Mouse (Mus musculus) heart, embryonic 11.5 days (tissue): ENCODE measurements around the gene Fndc3b. TPM values are rescaled to one million over a fixed set of nuclear protein-coding genes. Genes with fewer than 3 reads are reported as not detected.

Experiments
- ATAC-seq: fragments of 200-750 bp; cut with Nextera tagmentation; replicated peaks from 2 replicates; pipeline ENCODE4 v1.8.0; 2017; ENCODE audit warnings: moderate library complexity; ENCODE audit not compliant: insufficient number of reproducible peaks, low FRiP score, low TSS enrichment
- H3K27ac ChIP-seq: fragments of 300-500 bp; sonication (generic); 2 replicates; pipeline ENCODE4 v1.5.1; 2014; ENCODE audit warnings: mild to moderate bottlenecking, low read depth, low read length
- H3K27me3 ChIP-seq: fragments of 300-500 bp; sonication (generic); 2 replicates; pipeline ENCODE4 v1.6.1; 2014; ENCODE audit warnings: mild to moderate bottlenecking, low read length, mixed read lengths; ENCODE audit not compliant: control insufficient read depth, insufficient read depth
- H3K36me3 ChIP-seq: fragments of 300-500 bp; sonication (generic); 2 replicates; pipeline ENCODE4 v1.6.1; 2014; ENCODE audit warnings: mild to moderate bottlenecking, low read length, moderate library complexity, mixed read lengths; ENCODE audit not compliant: control insufficient read depth, insufficient read depth
- H3K4me1 ChIP-seq: fragments of 300-500 bp; sonication (generic); 2 replicates; pipeline ENCODE4 v1.6.1; 2014; ENCODE audit warnings: low read length; ENCODE audit not compliant: control insufficient read depth, insufficient read depth
- H3K4me2 ChIP-seq: fragments of 300-500 bp; sonication (generic); 2 replicates; pipeline ENCODE4 v1.6.1; 2014; ENCODE audit warnings: mild to moderate bottlenecking, moderate library complexity
- H3K4me3 ChIP-seq: fragments of 300-500 bp; sonication (generic); 2 replicates; pipeline ENCODE4 v1.5.1; 2014; ENCODE audit warnings: low read depth, low read length
- H3K9ac ChIP-seq: fragments of 300-500 bp; sonication (generic); 2 replicates; pipeline ENCODE4 v1.6.1; 2014; ENCODE audit warnings: mild to moderate bottlenecking, low read depth, low read length, moderate library complexity
- H3K9me3 ChIP-seq: fragments of 300-500 bp; sonication (generic); replicated peaks from 2 replicates; pipeline ENCODE4 v1.6.1; 2016; ENCODE audit warnings: low read length; ENCODE audit not compliant: control insufficient read depth
- WGBS: fragments of 180-500 bp; shearing (Covaris S2); extraction: QIAGEN DNeasy Blood & Tissue Kit; methylation state at CpG from one replicate; pipeline ENCODE4 v1.1.7; 2014; ENCODE audit not compliant: insufficient replicate concordance; 5-methylcytosine and 5-hydroxymethylcytosine counted together
- polyA plus RNA-seq: library from polyadenylated mRNA; unstranded; fragments of >200 nt; fragmentation: Nextera tagmentation; extraction: Ambion mirVana; gene quantifications from 2 replicates; pipeline ENCODE4 v1.2.1, GENCODE M21; 2014

Fndc3b gene
- polyA plus RNA-seq, 1 experiment from 2014 or later = 28.6 TPM

DNA sequence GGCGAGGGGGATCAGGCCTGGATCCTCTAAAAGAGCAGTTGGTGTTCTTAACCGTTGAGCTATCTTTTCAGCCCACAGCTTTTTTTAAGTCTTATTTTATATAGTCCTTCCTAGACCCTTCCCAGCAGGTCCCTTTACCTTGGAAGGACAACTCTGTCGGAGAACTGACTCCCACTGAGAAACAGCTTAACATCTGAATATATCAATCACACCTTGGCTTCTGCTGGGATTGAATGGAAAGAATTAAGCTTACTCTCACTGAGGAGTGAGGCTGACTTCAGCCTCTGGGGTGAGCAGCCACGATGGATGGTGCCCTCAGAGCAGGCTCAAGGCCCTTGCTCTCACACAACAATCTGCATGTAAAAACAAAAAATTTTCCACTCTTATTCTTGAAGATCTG is 179.1 kb downstream of the Fndc3b start:
- H3K9me3 ChIP-seq = no peaks in the 10 kb centered on the region
- 0 out of 2 replicates have a peak, but pooled peaks cover 3% of the 10 kb centered on the region for H3K36me3 ChIP-seq
- H3K4me1 ChIP-seq = peaks cover 15% of the 10 kb centered on the region
- ATAC-seq = no peak
- H3K27ac ChIP-seq = no peak overlapping the region
- H3K4me2 ChIP-seq = no peak overlapping the region
- 61% methylated on average over 4 of the region's 4 CpGs for WGBS
- no peak overlapping the region for H3K9ac ChIP-seq
- H3K4me3 ChIP-seq = no peak overlapping the region
- H3K27me3 ChIP-seq = no peaks in the 10 kb centered on the region

DNA sequence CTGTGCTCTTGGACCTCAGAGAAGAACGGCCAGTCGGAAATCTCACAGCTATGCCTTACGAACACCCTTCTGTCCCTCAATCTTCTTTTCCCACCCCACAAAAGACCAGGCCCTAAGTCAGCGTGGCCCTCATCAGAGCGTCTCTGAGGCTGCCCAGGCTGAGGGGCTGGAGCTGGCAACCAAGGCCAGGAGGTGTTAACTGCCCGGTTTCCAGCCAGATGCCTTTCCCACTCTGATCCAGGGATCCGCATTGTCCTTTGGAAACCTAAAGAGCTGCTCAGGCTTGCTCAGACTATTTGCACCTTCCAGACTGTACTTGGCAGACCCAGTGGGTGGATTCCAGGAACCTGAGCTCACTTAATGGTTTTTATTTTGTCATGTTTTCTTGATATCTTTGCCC is 180.7 kb downstream of the Fndc3b start:
- H3K9me3 ChIP-seq = no peaks in the 10 kb centered on the region
- H3K36me3 ChIP-seq = 0 out of 2 replicates have a peak, but pooled peaks cover 3% of the 10 kb centered on the region
- H3K4me3 ChIP-seq = no peak overlapping the region
- H3K27me3 ChIP-seq = no peaks in the 10 kb centered on the region
- H3K4me1 ChIP-seq = peaks cover 18% of the 10 kb centered on the region
- no peak overlapping the region for H3K4me2 ChIP-seq
- no peak overlapping the region for H3K27ac ChIP-seq
- H3K9ac ChIP-seq = no peak overlapping the region
- 63% methylated on average over 7 of the region's 7 CpGs for WGBS
- no peak for ATAC-seq

DNA sequence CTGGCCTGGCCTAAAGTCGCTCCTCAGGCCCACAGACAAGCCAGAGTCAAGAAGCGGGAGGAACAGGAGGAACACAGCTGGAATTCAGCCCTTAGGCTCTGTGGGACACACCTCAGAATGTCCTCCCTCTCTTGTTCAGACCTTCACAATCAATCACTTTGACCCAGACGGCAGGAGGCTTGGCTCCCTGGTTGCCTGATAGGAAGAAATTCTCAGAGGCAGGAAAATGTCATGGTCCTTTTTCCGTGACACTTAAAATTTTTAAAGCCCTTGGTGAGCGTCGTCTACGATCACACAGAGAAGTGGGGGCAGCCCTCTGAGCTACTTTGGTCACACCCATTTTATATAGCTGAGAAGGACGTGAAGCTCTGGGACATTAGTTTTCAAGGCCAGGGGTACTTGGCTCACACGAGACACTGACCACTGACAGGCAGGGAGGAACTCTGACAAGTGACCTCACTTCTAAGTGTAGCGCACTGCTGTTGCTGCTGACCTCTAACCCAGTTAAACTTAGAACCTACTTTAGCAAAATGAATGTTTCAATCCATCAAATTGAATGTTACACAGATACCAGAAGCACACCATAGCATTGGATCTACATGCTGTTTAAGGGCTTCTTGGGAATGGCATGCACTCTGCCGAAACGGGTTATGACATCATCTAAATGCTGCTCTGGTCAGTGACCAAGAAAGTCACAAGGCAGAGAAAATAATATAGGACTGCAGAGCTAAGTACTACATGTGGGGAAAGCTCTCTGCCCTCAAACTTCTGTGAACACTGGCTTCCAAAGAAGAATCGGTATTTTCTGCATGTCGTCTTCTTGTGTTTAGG is 181.7 kb downstream of the Fndc3b start:
- Histone ChIP-seq H3K4me1 (peaks cover 21% of the 10 kb centered on the region), H3K27ac (no peak overlapping the region), H3K4me3 (no peak overlapping the region), H3K27me3 (no peaks in the 10 kb centered on the region), H3K36me3 (0 out of 2 replicates have a peak, but pooled peaks cover 3% of the 10 kb centered on the region), H3K9me3 (no peaks in the 10 kb centered on the region), H3K9ac (no peak overlapping the region), H3K4me2 (no peak overlapping the region)
- ATAC-seq = no peak
- 51% methylated on average over 14 of the region's 14 CpGs for WGBS

GRCm38 (mm10) chr3:27526991-27527390 is 184.1 kb downstream of the Fndc3b start:
- Histone ChIP-seq H3K27ac (no peak overlapping the region), H3K36me3 (no peaks in the 10 kb centered on the region; the same call in 1 of the 2 replicates), H3K9ac (no peak overlapping the region), H3K4me3 (no peak overlapping the region), H3K9me3 (no peaks in the 10 kb centered on the region), H3K4me2 (no peak overlapping the region), H3K4me1 (peaks cover 33% of the 10 kb centered on the region), H3K27me3 (no peaks in the 10 kb centered on the region)
- WGBS = 77% methylated on average over 3 of the region's 3 CpGs
- no peak for ATAC-seq

DNA sequence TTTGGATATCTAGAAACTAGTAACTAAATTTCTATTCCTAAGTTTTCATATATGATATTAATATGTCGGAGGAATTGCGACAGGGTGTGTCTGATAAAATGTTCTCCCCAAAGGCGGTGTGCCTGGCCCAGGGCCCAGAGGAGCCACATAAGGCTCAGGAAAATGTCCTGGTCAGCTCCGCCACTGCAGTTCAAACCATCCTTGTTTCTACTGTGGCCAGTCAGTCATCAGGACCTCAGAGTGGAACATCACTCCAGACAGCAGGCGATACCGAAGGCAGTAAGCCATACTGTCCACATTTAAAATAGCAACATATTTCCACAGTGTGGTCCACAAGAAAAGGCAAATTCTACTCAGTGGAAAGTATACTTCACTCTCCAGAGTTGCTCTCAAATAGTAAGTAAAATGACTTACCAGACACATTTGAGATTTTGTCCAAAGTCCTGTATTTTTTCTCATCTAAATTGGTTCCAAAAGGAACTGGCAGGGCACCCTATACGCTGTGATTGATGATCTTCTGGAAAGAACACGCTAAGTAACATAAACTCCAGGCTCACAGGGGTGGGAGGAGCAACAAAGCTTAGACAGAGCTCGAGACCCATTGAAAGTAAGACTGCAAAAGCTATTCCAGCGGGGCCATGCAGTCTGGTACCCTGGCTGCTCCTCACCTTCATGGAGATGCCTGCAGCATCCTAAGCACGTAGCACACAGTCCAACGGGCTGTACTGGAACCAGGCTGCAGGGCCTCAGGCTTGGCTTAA is 187.8 kb downstream of the Fndc3b start:
- no peak for ATAC-seq
- H3K9ac ChIP-seq = no peak overlapping the region
- H3K4me2 ChIP-seq = no peak overlapping the region
- H3K9me3 ChIP-seq = no peaks in the 10 kb centered on the region
- no peaks in the 10 kb centered on the region; the same call in 1 of the 2 replicates for H3K36me3 ChIP-seq
- H3K27me3 ChIP-seq = no peaks in the 10 kb centered on the region
- peaks cover 19% of the 10 kb centered on the region; the same call in 1 of the 2 replicates for H3K4me1 ChIP-seq
- 73% methylated on average over 12 of the region's 12 CpGs for WGBS
- H3K27ac ChIP-seq = no peak overlapping the region
- no peak overlapping the region for H3K4me3 ChIP-seq

GRCm38 (mm10) chr3:27520391-27520790 is 190.7 kb downstream of the Fndc3b start:
- Histone ChIP-seq H3K36me3 (no peaks in the 10 kb centered on the region; the same call in 1 of the 2 replicates), H3K4me1 (peaks cover 17% of the 10 kb centered on the region), H3K27me3 (no peaks in the 10 kb centered on the region), H3K27ac (no peak overlapping the region), H3K4me3 (no peak overlapping the region), H3K9ac (no peak overlapping the region), H3K4me2 (no peak overlapping the region), H3K9me3 (no peaks in the 10 kb centered on the region)
- 62% methylated on average over 6 of the region's 6 CpGs for WGBS
- no peak for ATAC-seq

DNA sequence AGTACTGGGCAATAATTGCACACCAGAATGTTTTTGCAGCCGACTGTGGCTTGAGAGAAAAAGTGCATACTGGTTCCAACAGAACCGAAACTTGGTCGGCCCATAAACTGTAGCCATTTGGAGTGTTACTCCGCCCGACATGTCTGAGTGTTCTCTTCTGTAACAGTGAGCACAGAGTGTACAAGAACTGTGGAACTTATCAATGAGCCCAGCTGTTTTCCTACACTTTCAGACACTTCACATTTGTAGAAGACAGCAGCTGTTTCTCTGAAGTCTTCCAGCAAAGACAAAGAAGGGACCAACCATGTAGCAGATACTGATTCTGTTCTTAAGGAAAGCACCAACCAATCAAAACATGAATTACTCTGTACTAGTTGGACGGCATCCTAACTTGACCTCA is 191.6 kb downstream of the Fndc3b start:
- Histone ChIP-seq H3K9me3 (no peaks in the 10 kb centered on the region), H3K4me1 (peaks cover 14% of the 10 kb centered on the region; the same call in 1 of the 2 replicates), H3K36me3 (no peaks in the 10 kb centered on the region; the same call in 1 of the 2 replicates), H3K4me2 (no peak overlapping the region), H3K4me3 (no peak overlapping the region), H3K9ac (no peak overlapping the region), H3K27me3 (no peaks in the 10 kb centered on the region), H3K27ac (no peak overlapping the region)
- no peak for ATAC-seq
- 87% methylated on average over 6 of the region's 6 CpGs for WGBS

GRCm38 (mm10) chr3:27518935-27519334 is 192.2 kb downstream of the Fndc3b start:
- Histone ChIP-seq H3K36me3 (no peaks in the 10 kb centered on the region; the same call in 1 of the 2 replicates), H3K4me3 (no peak overlapping the region), H3K27me3 (no peaks in the 10 kb centered on the region), H3K4me2 (no peak overlapping the region), H3K4me1 (peaks cover 10% of the 10 kb centered on the region; the same call in 1 of the 2 replicates), H3K9me3 (no peaks in the 10 kb centered on the region), H3K27ac (no peak overlapping the region), H3K9ac (no peak overlapping the region)
- 85% methylated on average over 9 of the region's 9 CpGs for WGBS
- ATAC-seq = no peak
